Mouse (Mus musculus) limb, embryonic 13.5 days (tissue): ENCODE results near the gene Rufy1. TPM values are rescaled to one million over a fixed set of nuclear protein-coding genes. Genes with fewer than 3 reads are reported as not detected.
A peak's percentile ranks its signal among the peaks of the same experiment; 100 is the strongest.

Experiments
- ATAC-seq: fragments of 200-750 bp; cut with Nextera tagmentation; 2 replicates; pipeline ENCODE4 v1.8.0; 2017; ENCODE audit warnings: low read depth, moderate number of reproducible peaks, moderate TSS enrichment; ENCODE audit not compliant: low FRiP score
- H3K27ac ChIP-seq: fragments of 300-500 bp; sonication (generic); 2 replicates; pipeline ENCODE4 v1.5.1; 2015; ENCODE audit warnings: inconsistent platforms, mild to moderate bottlenecking, moderate library complexity
- H3K27me3 ChIP-seq: fragments of 300-500 bp; sonication (generic); 2 replicates; pipeline ENCODE4 v1.6.1; 2015; ENCODE audit warnings: mild to moderate bottlenecking, inconsistent platforms
- H3K36me3 ChIP-seq: fragments of 300-500 bp; sonication (generic); 2 replicates; pipeline ENCODE4 v1.6.1; 2015; ENCODE audit warnings: inconsistent platforms, mild to moderate bottlenecking, moderate library complexity
- H3K4me1 ChIP-seq: fragments of 300-500 bp; sonication (generic); 2 replicates; pipeline ENCODE4 v1.6.1; 2015; ENCODE audit warnings: inconsistent platforms
- H3K4me2 ChIP-seq: fragments of 300-500 bp; sonication (generic); replicated peaks from 2 replicates; pipeline ENCODE4 v1.6.1; 2015; ENCODE audit warnings: inconsistent platforms, mild to moderate bottlenecking, moderate library complexity
- H3K4me3 ChIP-seq: fragments of 300-500 bp; sonication (generic); 2 replicates; pipeline ENCODE4 v1.5.1; 2015; ENCODE audit warnings: moderate library complexity, mild to moderate bottlenecking, inconsistent platforms
- H3K9ac ChIP-seq: fragments of 300-500 bp; sonication (generic); 2 replicates; pipeline ENCODE4 v1.6.1; 2015; ENCODE audit warnings: mild to moderate bottlenecking, inconsistent platforms
- H3K9me3 ChIP-seq: fragments of 300-500 bp; sonication (generic); 2 replicates; pipeline ENCODE4 v1.6.1; 2016; ENCODE audit warnings: inconsistent platforms
- WGBS: fragments of 180-500 bp; shearing (Covaris S2); methylation state at CpG from one replicate; pipeline ENCODE4 v1.1.7; 2015; 5-methylcytosine and 5-hydroxymethylcytosine counted together
- polyA plus RNA-seq: library from polyadenylated mRNA; unstranded; fragments of >200 nt; fragmentation: Nextera tagmentation; extraction: Ambion mirVana; gene quantifications from 2 replicates; pipeline ENCODE4 v1.2.1, GENCODE M21; 2015

Rufy1 gene
- polyA plus RNA-seq, 1 experiment from 2014 or later = 27.9 TPM

DNA sequence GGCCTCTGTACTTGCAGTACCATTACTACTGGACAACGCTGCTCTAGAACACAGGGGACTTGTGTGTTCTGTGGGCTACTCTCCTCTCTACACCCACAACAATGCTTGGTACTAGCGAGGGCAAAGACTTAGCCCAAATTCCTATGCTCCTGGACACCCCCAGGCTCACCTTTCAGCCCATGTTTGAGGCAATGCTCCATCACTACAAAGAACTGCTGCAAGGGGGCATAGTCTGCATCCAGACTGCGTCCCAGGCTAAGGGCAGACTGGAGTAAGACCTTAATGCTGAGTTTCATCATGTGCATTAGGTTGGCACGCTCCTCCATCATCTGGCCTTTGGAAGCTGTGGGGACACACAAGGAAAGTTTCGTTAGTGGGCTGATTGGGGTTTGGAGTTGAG is 9.5 kb downstream of the Rufy1 start:
- H3K27ac ChIP-seq = no peak overlapping the region
- H3K27me3 ChIP-seq = no peaks in the 10 kb centered on the region
- no peaks in the 10 kb centered on the region for H3K9me3 ChIP-seq
- H3K9ac ChIP-seq = peak overlapping the region; percentile 53
- no peak; the same call in 1 of the 2 replicates for ATAC-seq
- H3K4me3 ChIP-seq = peak overlapping the region; percentile 43
- peaks cover 5% of the 10 kb centered on the region for H3K4me1 ChIP-seq
- H3K4me2 ChIP-seq = peak overlapping the region; percentile 72
- H3K36me3 ChIP-seq = peaks cover 27% of the 10 kb centered on the region
- 39% methylated on average over 5 of the region's 5 CpGs for WGBS

DNA sequence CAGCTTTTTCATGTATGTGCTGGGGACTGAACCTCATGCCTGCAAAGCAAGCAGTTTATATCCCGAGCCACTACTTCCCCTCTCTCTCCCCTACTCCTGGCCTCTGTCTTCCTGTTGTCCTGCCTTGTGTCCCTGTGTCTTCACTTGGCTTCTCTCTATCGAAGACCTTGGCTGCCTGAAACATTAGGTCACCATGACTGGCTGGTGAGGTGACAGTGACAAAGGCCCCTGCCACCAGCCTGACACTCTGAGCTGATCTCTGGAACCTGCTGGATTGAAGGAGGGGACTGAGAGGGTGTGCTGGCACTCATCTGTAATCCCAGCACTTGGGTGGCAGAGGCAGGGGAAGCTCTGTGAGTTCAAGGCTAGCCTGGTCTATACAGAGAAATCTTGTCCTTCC is 13.1 kb downstream of the Rufy1 start:
- no peaks in the 10 kb centered on the region for H3K9me3 ChIP-seq
- H3K27me3 ChIP-seq = no peaks in the 10 kb centered on the region
- ATAC-seq = no peak
- peaks cover 46% of the 10 kb centered on the region for H3K36me3 ChIP-seq
- H3K4me2 ChIP-seq = no peak overlapping the region
- H3K4me3 ChIP-seq = no peak overlapping the region
- H3K27ac ChIP-seq = no peak overlapping the region
- peaks cover 5% of the 10 kb centered on the region for H3K4me1 ChIP-seq
- H3K9ac ChIP-seq = no peak overlapping the region
- WGBS = 83% methylated on average over 2 of the region's 2 CpGs

GRCm38 (mm10) chr11:50415563-50416241 is 15.2 kb downstream of the Rufy1 start:
- no peak for ATAC-seq
- Histone ChIP-seq H3K4me3 (no peak overlapping the region), H3K9me3 (no peaks in the 10 kb centered on the region), H3K36me3 (peaks cover 58% of the 10 kb centered on the region), H3K27ac (no peak overlapping the region), H3K9ac (no peak overlapping the region), H3K27me3 (no peaks in the 10 kb centered on the region), H3K4me2 (no peak overlapping the region), H3K4me1 (no peaks in the 10 kb centered on the region)
- WGBS = 89% methylated on average over 6 of the region's 6 CpGs

DNA sequence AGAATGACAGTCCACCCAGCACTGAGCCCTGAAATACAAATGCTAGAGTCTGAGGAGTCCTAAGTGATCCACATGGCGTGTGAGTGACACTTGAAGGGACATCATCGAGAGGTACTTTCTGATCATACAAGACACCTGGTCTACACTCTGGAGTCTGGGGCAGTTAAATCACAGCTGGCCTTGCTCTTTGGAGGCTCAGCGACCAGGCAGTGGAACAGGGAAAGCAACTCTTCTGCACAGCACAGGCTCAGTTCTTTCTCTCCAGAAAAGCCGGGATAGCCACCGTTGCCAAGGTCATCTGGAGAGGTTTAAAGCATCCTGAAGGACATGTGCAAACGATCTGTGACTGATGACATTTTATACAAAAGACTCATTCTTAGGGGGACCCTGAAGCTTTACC is 23.7 kb downstream of the Rufy1 start:
- Histone ChIP-seq H3K27ac (no peak overlapping the region), H3K9ac (no peak overlapping the region), H3K4me1 (no peaks in the 10 kb centered on the region), H3K36me3 (peaks cover 65% of the 10 kb centered on the region), H3K4me3 (no peak overlapping the region), H3K4me2 (no peak overlapping the region), H3K9me3 (no peaks in the 10 kb centered on the region), H3K27me3 (no peaks in the 10 kb centered on the region)
- WGBS = 79% methylated on average over 6 of the region's 6 CpGs
- no peak for ATAC-seq

DNA sequence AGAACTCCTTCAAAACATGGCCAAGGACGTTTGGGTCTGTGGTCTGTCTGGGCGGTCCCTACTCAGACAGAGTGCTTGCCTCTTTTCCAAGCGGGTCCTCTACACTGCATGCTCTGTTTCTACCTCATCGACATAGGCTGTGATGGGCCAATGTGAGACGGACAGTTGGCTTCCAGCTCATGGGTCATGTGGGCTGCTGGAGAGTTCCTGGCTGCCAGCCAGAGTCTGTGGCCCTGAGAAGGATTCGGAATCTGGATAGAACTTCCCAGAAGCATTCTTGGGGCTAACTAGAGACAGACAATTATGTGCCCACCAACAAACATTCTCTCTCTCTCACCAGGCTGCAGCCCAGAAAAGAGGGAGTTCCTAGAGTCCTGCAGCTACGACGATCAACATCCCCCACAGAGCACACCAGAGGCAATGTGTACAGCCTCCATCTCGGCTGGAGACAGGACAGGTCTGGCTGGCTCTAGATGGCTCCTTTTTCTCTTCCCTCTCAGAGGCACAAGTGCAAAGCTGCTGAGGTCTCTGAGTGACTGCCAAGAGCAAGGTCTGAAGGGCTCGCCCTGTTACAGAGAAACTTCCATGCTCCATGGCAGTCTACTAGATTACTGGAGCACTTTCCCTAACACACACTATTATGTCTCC is 27.4 kb downstream of the Rufy1 start:
- 78% methylated on average over 10 of the region's 10 CpGs for WGBS
- Histone ChIP-seq H3K36me3 (peaks cover 69% of the 10 kb centered on the region), H3K27me3 (no peaks in the 10 kb centered on the region), H3K4me3 (no peak overlapping the region), H3K9ac (no peak overlapping the region), H3K4me2 (no peak overlapping the region), H3K27ac (no peak overlapping the region), H3K9me3 (no peaks in the 10 kb centered on the region), H3K4me1 (no peaks in the 10 kb centered on the region)
- no peak for ATAC-seq

DNA sequence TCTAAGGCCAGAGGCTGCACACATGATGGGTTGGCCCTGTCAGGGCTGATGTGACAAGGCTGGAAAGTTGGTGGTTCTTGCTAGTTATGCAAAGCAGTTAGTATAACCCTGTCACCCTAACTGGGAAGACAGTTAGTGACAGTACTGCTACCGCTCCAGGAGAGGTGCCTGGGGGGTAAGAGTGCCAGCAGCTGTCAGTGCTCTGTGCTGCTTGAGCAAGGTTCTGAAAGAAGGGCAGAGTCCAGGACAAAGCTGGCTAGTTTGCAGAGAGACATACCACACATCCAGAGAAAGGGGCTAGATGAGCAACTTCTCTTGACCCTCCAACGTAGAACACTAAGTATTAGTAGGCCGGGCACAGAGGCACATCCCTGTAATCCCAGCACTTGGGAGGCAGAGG is 28.4 kb downstream of the Rufy1 start:
- Histone ChIP-seq H3K4me2 (no peak overlapping the region), H3K9ac (no peak overlapping the region), H3K4me3 (no peak overlapping the region), H3K27ac (no peak overlapping the region), H3K36me3 (peaks cover 76% of the 10 kb centered on the region), H3K4me1 (no peaks in the 10 kb centered on the region), H3K27me3 (no peaks in the 10 kb centered on the region), H3K9me3 (no peaks in the 10 kb centered on the region)
- ATAC-seq = no peak
- 86% methylated on average over 3 of the region's 3 CpGs for WGBS

- 85% methylated on average over 13 of the region's 13 CpGs for WGBS
- no peak overlapping the region for H3K4me2 ChIP-seq
- H3K4me3 ChIP-seq = no peak overlapping the region
- no peak overlapping the region for H3K9ac ChIP-seq
- no peak overlapping the region for H3K27ac ChIP-seq
- H3K27me3 ChIP-seq = no peaks in the 10 kb centered on the region
- peaks cover 91% of the 10 kb centered on the region for H3K36me3 ChIP-seq
- H3K9me3 ChIP-seq = no peaks in the 10 kb centered on the region
- H3K4me1 ChIP-seq = no peaks in the 10 kb centered on the region
- ATAC-seq = no peak
Measured at GRCm38 (mm10) chr11:50398803-50399202, 32.1 kb downstream of the Rufy1 start.

DNA sequence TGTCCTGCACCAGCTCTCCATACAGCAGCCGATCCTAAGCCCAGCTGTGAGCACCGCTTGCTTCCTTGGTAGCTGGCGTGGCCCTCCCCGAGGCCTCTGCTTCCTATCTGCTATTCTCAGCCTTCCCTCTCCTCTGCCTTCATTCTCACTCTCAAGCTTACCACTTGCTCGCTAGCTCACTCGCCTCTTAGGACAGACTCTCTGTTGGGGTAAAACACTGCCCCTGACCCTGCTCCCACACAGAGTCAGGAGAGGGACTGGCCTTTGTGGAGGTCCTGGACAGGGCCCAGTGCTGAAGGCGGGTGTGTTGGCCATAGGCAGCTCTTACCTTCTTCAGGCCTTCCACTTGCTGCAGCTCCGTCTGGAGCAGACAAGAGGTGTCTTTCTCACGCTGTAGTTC is 33.6 kb downstream of the Rufy1 start:
- Histone ChIP-seq H3K9ac (no peak overlapping the region), H3K9me3 (no peaks in the 10 kb centered on the region), H3K27ac (no peak overlapping the region), H3K4me3 (no peak overlapping the region), H3K4me1 (no peaks in the 10 kb centered on the region), H3K4me2 (no peak overlapping the region), H3K36me3 (peaks cover 91% of the 10 kb centered on the region), H3K27me3 (no peaks in the 10 kb centered on the region)
- no peak for ATAC-seq
- 84% methylated on average over 9 of the region's 9 CpGs for WGBS

- peaks cover 91% of the 10 kb centered on the region for H3K36me3 ChIP-seq
- H3K4me3 ChIP-seq = no peak overlapping the region
- H3K9ac ChIP-seq = no peak overlapping the region
- H3K4me1 ChIP-seq = no peaks in the 10 kb centered on the region
- no peak overlapping the region for H3K27ac ChIP-seq
- no peaks in the 10 kb centered on the region for H3K27me3 ChIP-seq
- no peaks in the 10 kb centered on the region for H3K9me3 ChIP-seq
- no peak overlapping the region for H3K4me2 ChIP-seq
- no peak for ATAC-seq
- WGBS = 85% methylated on average over 11 of the region's 11 CpGs
Measured at GRCm38 (mm10) chr11:50396766-50397307, 34.1 kb downstream of the Rufy1 start.

DNA sequence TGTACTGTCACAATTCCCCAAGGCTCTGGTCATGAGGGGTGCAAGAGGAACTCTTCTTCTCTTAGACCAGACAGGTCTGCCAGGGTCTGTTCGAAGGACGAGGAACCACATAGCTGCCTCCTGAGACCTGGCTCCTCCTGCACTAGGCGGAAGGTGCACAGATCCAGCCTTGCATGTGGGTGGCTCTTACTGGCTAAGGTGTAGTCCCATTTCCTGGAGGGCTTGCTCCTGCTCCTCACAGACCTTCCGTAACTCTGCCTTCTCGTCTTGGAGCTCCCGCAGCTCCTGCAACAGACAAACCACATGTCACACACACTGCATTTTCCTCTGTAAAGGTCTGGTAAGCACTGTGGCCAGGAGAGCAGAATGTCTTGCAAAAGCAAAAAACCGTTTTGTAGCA is 36.2 kb downstream of the Rufy1 start:
- 87% methylated on average over 7 of the region's 7 CpGs for WGBS
- ATAC-seq = no peak
- H3K27me3 ChIP-seq = no peaks in the 10 kb centered on the region
- no peak overlapping the region for H3K9ac ChIP-seq
- H3K9me3 ChIP-seq = no peaks in the 10 kb centered on the region
- no peak overlapping the region for H3K4me2 ChIP-seq
- peaks cover 91% of the 10 kb centered on the region for H3K36me3 ChIP-seq
- no peak overlapping the region for H3K27ac ChIP-seq
- H3K4me3 ChIP-seq = no peak overlapping the region
- no peaks in the 10 kb centered on the region for H3K4me1 ChIP-seq

GRCm38 (mm10) chr11:50393306-50393705 is 37.6 kb downstream of the Rufy1 start:
- H3K9me3 ChIP-seq = no peaks in the 10 kb centered on the region
- peaks cover 89% of the 10 kb centered on the region for H3K36me3 ChIP-seq
- H3K27ac ChIP-seq = no peak overlapping the region
- H3K27me3 ChIP-seq = no peaks in the 10 kb centered on the region
- no peaks in the 10 kb centered on the region for H3K4me1 ChIP-seq
- no peak overlapping the region for H3K4me3 ChIP-seq
- no peak overlapping the region for H3K9ac ChIP-seq
- no peak overlapping the region for H3K4me2 ChIP-seq
- WGBS = 85% methylated on average over 6 of the region's 6 CpGs
- ATAC-seq = no peak

GRCm38 (mm10) chr11:50391272-50391960 is 39.5 kb downstream of the Rufy1 start:
- H3K9me3 ChIP-seq = no peaks in the 10 kb centered on the region
- H3K27ac ChIP-seq = no peak overlapping the region
- no peak for ATAC-seq
- no peaks in the 10 kb centered on the region for H3K4me1 ChIP-seq
- no peak overlapping the region for H3K4me3 ChIP-seq
- H3K27me3 ChIP-seq = no peaks in the 10 kb centered on the region
- peaks cover 89% of the 10 kb centered on the region for H3K36me3 ChIP-seq
- 83% methylated on average over 4 of the region's 4 CpGs for WGBS
- H3K4me2 ChIP-seq = no peak overlapping the region
- no peak overlapping the region for H3K9ac ChIP-seq
